Mouse (Mus musculus) cerebellum, adult 9-10 months (tissue): ENCODE measurements around the gene Lrcol1.

Experiments used
- DNase-seq: peaks from one replicate; pipeline ENCODE4 v3.0.0; 2022

Lrcol1 gene

GRCm38 (mm10) chr5:110344524-110344923, at the start of gene Lrcol1:
Gene Lrcol1 (plus strand): TSS chr5:110344730.
- DNase-seq: no peak

- DNase-seq: no peak
These were observed 47.9 kb upstream of the Lrcol1 start for GRCm38 (mm10) chr5:110296637-110297036.

- DNase-seq: no peak
These were observed 43.9 kb upstream of the Lrcol1 start for GRCm38 (mm10) chr5:110300591-110300990.

- peak; percentile 26 for DNase-seq
These were observed 35.7 kb upstream of the Lrcol1 start for GRCm38 (mm10) chr5:110308861-110309260.

GRCm38 (mm10) chr5:110313127-110313526, 31.4 kb upstream of the Lrcol1 start:
- no peak for DNase-seq

- no peak for DNase-seq
These were observed 14.0 kb upstream of the Lrcol1 start for GRCm38 (mm10) chr5:110330508-110330907.

DNA sequence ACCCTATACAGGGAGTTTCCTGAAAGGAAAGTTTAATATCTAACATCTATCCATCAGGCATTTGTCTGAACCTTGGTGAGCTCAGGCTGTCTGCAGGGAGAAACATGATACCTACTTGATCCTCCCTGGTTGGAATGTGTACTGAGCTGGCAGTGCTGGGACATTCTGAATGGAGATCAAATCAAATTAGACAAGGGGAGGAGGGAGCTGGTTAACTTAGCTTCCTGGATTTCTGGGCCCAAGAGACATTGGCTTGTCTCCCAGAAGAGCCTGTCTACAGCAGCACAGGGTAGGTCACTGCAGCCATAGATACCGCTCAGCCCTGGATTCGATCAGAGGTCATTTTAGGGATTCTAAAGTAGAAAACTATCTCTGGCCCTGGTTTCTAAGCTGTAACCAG, 5.7 kb upstream of the Lrcol1 start:
- no peak for DNase-seq

GRCm38 (mm10) chr5:110342648-110343284, 1.8 kb upstream of the Lrcol1 start, which contains the start of gene P2rx2:
Gene P2rx2 (minus strand): TSS chr5:110343212.
- DNase-seq: no peak

DNA sequence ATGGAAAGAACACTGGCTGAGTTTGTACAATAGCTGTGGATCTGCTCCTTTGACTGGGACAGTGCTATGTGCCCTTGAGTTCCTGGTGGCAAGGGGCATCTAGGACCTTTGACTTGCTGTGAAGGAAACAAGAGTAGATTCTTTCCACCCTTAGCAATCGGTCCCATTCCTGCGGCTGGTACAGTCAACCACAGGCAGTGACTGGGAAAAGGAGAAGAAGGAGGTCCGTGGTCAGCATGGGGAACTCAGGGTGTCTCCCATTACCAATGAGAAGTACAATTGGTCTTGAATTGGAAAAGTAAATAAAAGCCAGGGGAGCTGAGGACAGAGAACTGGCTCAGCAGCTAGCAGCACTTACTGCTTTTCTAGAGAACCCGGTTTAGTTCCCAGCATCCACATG, 1.0 kb downstream of the Lrcol1 start:
- no peak for DNase-seq

DNA sequence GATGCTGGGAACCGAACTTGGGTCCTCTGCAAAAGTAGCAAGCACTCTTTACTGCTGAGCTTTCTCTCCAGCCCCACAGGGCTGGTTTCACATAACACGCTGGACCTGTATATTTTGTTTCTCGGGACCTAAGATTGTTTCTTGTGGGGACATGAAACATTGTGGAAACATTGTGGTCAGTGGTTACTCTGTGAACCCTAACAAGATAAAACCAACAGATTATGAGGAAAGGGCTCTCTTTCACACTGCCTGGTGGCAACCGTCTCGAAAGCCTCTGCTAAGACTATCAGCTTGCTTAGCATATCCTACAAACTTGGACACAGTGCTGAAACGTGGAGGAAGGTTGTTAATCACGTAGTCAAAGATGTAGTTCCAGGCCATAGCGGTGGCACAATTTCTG, 2.5 kb downstream of the Lrcol1 start:
- no peak for DNase-seq

GRCm38 (mm10) chr5:110354716-110355115, 10.2 kb downstream of the Lrcol1 start:
- DNase-seq: no peak

DNA sequence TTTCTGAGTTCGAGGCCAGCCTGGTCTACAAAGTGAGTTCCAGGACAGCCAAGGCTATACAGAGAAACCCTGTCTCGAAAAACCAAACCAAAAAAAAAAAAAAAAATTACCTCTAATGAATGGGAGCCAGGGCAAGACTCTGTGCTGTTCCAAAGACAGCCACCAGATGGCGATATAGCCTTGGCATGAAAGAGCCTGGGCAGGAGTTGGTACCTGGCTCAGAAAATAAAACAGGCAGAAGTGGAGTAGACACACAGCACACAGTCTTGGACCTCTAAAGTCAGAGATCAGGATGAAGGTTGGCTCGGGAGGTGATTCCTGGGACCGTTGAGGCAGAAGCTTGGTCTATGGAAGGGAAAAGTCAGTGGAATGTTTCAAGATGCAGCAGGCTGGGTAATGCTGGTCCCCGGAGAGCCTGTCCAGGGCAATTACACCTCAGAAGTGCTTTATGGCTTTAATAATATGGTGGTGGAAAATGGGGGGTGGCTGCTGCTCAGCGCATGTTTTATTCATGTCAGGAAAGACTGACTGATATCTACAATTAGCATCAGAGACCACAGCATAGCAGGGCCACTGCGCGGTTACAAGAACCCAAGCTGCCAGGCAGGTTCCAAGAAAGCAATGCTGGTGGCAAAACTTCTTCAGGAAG, 13.1 kb downstream of the Lrcol1 start:
- DNase-seq: peak; percentile 90

GRCm38 (mm10) chr5:110361465-110361864, 16.9 kb downstream of the Lrcol1 start:
- DNase-seq: no peak

- DNase-seq: no peak
These were observed 18.3 kb downstream of the Lrcol1 start for GRCm38 (mm10) chr5:110362813-110363178.

DNA sequence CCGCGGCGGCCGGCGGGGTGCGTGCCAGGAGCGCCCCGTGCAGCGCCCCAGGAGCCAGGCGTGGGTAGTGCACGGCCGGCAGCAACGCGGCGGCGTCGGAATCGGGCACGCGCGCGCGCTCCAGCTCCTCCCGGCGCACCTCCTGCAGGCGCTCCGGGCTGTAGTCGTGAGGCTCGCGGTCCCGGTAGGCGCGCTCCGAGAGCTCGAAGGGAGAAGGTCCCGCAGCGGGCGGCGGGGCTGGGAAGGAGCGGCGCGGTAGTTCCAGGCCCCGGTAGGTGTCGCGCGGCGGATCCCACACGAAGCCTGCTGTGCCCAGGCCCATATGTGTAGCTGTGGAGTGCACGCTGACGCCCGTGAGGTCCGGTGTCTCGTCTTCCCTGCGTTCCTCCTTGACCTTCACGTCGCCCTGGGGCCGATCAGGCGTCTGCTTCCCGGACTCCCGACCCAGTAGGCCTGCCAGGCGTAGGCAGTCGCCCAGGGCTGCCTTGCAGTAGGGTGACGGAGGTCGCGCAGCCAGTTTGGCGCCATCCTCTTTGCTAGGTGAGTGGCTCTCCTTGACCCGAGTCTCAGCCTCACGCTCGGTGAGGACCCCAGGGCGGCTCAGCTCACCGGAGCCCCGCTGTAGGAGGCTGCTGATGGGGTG, 18.8 kb downstream of the Lrcol1 start:
- no peak for DNase-seq

DNA sequence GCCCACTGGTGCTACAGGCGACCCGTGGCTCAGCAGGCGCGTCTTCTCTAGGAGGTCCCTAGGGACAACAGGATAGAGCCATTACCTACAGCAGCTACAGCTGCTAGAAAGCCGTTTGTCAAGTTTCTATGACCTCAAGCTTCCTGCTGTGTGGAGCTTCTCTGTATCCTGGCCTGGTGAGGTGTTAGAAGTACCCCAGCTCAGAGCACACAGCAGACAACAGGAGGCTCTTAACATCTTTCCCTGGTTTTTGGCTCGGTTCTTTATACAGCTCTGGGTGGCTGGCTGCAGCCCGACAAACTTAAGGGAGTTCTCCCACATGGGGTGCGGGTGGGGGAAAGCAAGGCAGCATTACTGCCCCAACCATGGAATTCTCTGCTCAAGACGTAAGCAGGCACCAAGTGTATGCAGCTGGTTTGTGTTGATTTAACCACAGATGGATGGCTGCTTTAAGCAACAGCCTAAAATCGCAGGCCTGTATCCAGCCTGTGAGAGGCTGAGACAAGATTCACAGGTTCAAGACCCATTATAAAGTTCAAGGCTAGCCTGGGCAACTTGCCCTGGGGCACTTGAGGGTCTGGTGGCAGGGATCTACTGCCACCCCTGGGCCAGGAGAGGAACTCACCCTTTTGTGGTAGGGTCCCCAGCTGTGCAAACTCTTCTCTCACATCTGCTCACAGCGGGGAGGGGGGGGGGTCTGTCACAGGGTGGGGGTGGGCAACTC, 19.5 kb downstream of the Lrcol1 start:
- DNase-seq: no peak

DNA sequence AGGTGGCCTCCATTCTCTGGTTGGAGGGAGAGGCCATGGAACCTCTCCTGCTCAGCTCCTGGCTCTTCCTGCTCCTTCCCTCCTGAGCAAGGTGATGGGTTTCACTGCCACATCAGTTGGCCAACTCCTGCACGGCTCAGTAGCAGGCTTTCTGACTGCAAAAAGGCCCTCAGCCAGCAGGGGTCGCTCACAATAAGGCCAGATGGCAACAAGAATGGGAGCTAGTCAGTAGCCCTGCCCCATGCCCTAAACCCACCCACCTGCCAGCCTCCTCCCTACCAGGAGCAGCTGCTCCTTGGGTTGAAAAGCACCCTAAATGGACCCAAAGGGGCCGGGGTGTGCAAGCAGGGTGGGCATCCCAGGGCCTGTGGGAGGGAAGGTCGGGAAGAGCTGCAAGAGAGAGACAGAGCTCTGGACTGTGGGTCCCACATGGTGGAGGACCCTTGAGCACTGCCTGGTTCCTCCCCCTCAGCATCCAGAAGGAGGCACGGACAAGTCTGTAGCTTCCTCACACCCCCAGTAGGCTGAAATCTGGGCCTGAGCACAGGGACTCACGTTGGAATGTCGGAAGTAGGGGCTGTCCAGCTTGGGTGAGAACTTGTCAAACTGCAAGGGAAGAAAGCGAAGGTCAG, 32.4 kb downstream of the Lrcol1 start:
- DNase-seq: peak; percentile 93

GRCm38 (mm10) chr5:110378181-110378583, 33.7 kb downstream of the Lrcol1 start:
- DNase-seq: no peak

DNA sequence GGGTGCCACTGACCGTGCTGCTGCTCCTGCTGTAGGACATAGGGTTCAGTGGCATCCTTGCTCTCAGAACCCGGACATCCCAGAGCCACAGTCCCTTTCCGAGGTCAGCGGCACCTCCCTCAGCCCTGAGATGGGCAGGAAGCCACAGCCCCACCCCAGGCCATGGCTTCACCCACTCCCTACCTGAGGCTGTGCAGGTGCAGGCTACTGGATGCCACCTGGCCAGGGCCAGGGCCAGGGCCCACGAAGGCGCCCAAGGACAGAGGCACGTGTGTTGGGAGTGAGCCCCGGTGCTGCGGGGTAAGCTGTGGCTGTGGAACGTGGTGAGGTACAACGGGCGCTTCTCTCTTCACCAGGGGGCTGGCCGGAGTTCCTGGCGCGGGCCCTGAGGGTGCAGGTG, 34.6 kb downstream of the Lrcol1 start:
- DNase-seq: peak; percentile 62

- DNase-seq: no peak
These were observed 35.3 kb downstream of the Lrcol1 start for GRCm38 (mm10) chr5:110379823-110380222.

- no peak for DNase-seq
These were observed 40.0 kb downstream of the Lrcol1 start for GRCm38 (mm10) chr5:110384491-110384890.

- no peak for DNase-seq
These were observed 40.7 kb downstream of the Lrcol1 start for GRCm38 (mm10) chr5:110385263-110385662.
